Mouse (Mus musculus): ENCODE results near the gene Ppt2. TPM values are rescaled to one million over a fixed set of nuclear protein-coding genes. Genes with fewer than 3 reads are reported as not detected.

The Ppt2 gene
- polyA plus RNA-seq, 1 experiment from 2014 or later, result 27.3 TPM

GRCm38 (mm10) chr17:34589681-34590101 is 38.6 kb downstream of the Ppt2 start, which contains the start of gene Gpsm3:
Gene Gpsm3, plus strand, starts transcription at chr17:34589806.
- WGBS, result 30% methylated on average over 7 of the region's 7 CpGs
- ATAC-seq (replicated peaks; ENCODE audit: extremely low read depth, insufficient read depth, low FRiP score), result no peak
- no peaks in the 10 kb centered on the region for H3K9me3 ChIP-seq (replicated peaks; ENCODE audit: control insufficient read depth, low read length)
- peaks cover 49% of the 10 kb centered on the region for H3K4me1 ChIP-seq (ENCODE audit: control insufficient read depth, insufficient read depth, low read length)
- H3K27me3 ChIP-seq (ENCODE audit: control insufficient read depth, insufficient read depth, low read length), result no peaks in the 10 kb centered on the region
- peak within 1 kb of the TSS; percentile 88 for H3K27ac ChIP-seq (ENCODE audit: low read length)
- peak within 1 kb of the TSS; percentile 79 for H3K9ac ChIP-seq (ENCODE audit: low read length)
- peak within 1 kb of the TSS; percentile 100 for H3K4me2 ChIP-seq (ENCODE audit: low read depth, low read length)
- H3K36me3 ChIP-seq (ENCODE audit: control insufficient read depth, insufficient read depth), result 0 out of 2 replicates have a peak, but pooled peaks cover 3% of the 10 kb centered on the region
- H3K4me3 ChIP-seq (ENCODE audit: low read length), result peak within 1 kb of the TSS; percentile 87

GRCm38 (mm10) chr17:34589206-34589605 is 39.1 kb downstream of the Ppt2 start:
- Histone ChIP-seq H3K4me3 (ENCODE audit: low read length) (peak overlapping the region; percentile 87), H3K4me1 (ENCODE audit: control insufficient read depth, insufficient read depth, low read length) (peaks cover 47% of the 10 kb centered on the region), H3K9ac (ENCODE audit: low read length) (no peak overlapping the region)

DNA sequence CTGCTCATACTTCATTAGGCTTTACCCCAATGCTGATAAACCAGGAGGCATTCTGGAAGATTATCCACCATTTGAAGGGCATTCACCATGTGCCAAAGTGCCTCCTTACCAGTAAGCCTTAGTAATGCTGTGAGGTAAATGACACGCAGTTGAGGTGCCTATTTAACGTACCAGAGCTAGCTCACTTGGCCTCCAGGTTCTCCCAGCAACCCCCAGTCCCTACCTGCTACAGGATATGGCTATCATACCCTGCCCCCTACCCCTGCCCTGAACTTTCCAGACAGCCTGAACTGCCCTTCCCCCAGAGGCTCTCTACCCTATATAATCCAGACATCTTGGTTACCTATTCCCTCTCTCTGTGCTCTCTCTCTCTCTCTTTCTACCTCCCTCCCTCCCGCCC is 39.5 kb downstream of the Ppt2 start:
- Histone ChIP-seq H3K4me1 (ENCODE audit: control insufficient read depth, insufficient read depth, low read length) (peaks cover 42% of the 10 kb centered on the region), H3K9ac (ENCODE audit: low read length) (no peak overlapping the region), H3K4me2 (ENCODE audit: low read depth, low read length) (peak overlapping the region; percentile 100), H3K4me3 (ENCODE audit: low read length) (no peak overlapping the region), H3K9me3 (replicated peaks; ENCODE audit: control insufficient read depth, low read length) (no peaks in the 10 kb centered on the region), H3K36me3 (ENCODE audit: control insufficient read depth, insufficient read depth) (no peaks in the 10 kb centered on the region), H3K27ac (ENCODE audit: low read length) (peak overlapping the region; percentile 58), H3K27me3 (ENCODE audit: control insufficient read depth, insufficient read depth, low read length) (no peaks in the 10 kb centered on the region)
- WGBS, result 74% methylated on average over 3 of the region's 3 CpGs
- no peak for ATAC-seq (replicated peaks; ENCODE audit: extremely low read depth, insufficient read depth, low FRiP score)

More at GRCm38 (mm10) chr17:34589206-34589605, 39.1 kb downstream of the Ppt2 start:
- no peak for ATAC-seq (replicated peaks; ENCODE audit: extremely low read depth, insufficient read depth, low FRiP score)
- H3K9me3 ChIP-seq (replicated peaks; ENCODE audit: control insufficient read depth, low read length), result no peaks in the 10 kb centered on the region
- no peaks in the 10 kb centered on the region for H3K36me3 ChIP-seq (ENCODE audit: control insufficient read depth, insufficient read depth)
- peak overlapping the region; percentile 100 for H3K4me2 ChIP-seq (ENCODE audit: low read depth, low read length)
- peak overlapping the region; percentile 88 for H3K27ac ChIP-seq (ENCODE audit: low read length)
- no peaks in the 10 kb centered on the region for H3K27me3 ChIP-seq (ENCODE audit: control insufficient read depth, insufficient read depth, low read length)
- 38% methylated on average over 7 of the region's 7 CpGs for WGBS

- Histone ChIP-seq H3K9ac (ENCODE audit: low read length) (peak overlapping the region; percentile 95), H3K9me3 (replicated peaks; ENCODE audit: control insufficient read depth, low read length) (no peaks in the 10 kb centered on the region), H3K36me3 (ENCODE audit: control insufficient read depth, insufficient read depth) (no peaks in the 10 kb centered on the region), H3K27me3 (ENCODE audit: control insufficient read depth, insufficient read depth, low read length) (no peaks in the 10 kb centered on the region), H3K4me2 (ENCODE audit: low read depth, low read length) (peak overlapping the region; percentile 100), H3K27ac (ENCODE audit: low read length) (peak overlapping the region; percentile 86), H3K4me1 (ENCODE audit: control insufficient read depth, insufficient read depth, low read length) (peaks cover 37% of the 10 kb centered on the region), H3K4me3 (ENCODE audit: low read length) (peak overlapping the region; percentile 59)
- no peak for ATAC-seq (replicated peaks; ENCODE audit: extremely low read depth, insufficient read depth, low FRiP score)
- 2% methylated on average over 19 of the region's 19 CpGs for WGBS
These were observed 40.5 kb downstream of the Ppt2 start for GRCm38 (mm10) chr17:34587814-34588213.

- Histone ChIP-seq H3K9ac (ENCODE audit: low read length) (peak overlapping the region; percentile 95), H3K4me1 (ENCODE audit: control insufficient read depth, insufficient read depth, low read length) (peaks cover 37% of the 10 kb centered on the region), H3K9me3 (replicated peaks; ENCODE audit: control insufficient read depth, low read length) (no peaks in the 10 kb centered on the region), H3K4me2 (ENCODE audit: low read depth, low read length) (peak overlapping the region; percentile 100), H3K36me3 (ENCODE audit: control insufficient read depth, insufficient read depth) (no peaks in the 10 kb centered on the region), H3K4me3 (ENCODE audit: low read length) (peak overlapping the region; percentile 59), H3K27ac (ENCODE audit: low read length) (peak overlapping the region; percentile 86), H3K27me3 (ENCODE audit: control insufficient read depth, insufficient read depth, low read length) (no peaks in the 10 kb centered on the region)
- peak; percentile 83 for ATAC-seq (replicated peaks; ENCODE audit: extremely low read depth, insufficient read depth, low FRiP score)
- 0% methylated on average over 48 of the region's 50 CpGs for whole genome bisulfite sequencing
These were observed 40.9 kb downstream of the Ppt2 start for GRCm38 (mm10) chr17:34587423-34587811.

- Histone ChIP-seq H3K27ac (ENCODE audit: low read length) (peak overlapping the region; percentile 86), H3K9me3 (replicated peaks; ENCODE audit: control insufficient read depth, low read length) (no peaks in the 10 kb centered on the region), H3K4me1 (ENCODE audit: control insufficient read depth, insufficient read depth, low read length) (peaks cover 37% of the 10 kb centered on the region), H3K9ac (ENCODE audit: low read length) (peak overlapping the region; percentile 95), H3K4me2 (ENCODE audit: low read depth, low read length) (peak overlapping the region; percentile 100), H3K4me3 (ENCODE audit: low read length) (peak overlapping the region; percentile 59), H3K27me3 (ENCODE audit: control insufficient read depth, insufficient read depth, low read length) (no peaks in the 10 kb centered on the region), H3K36me3 (ENCODE audit: control insufficient read depth, insufficient read depth) (no peaks in the 10 kb centered on the region)
- peak; percentile 80 for ATAC-seq (replicated peaks; ENCODE audit: extremely low read depth, insufficient read depth, low FRiP score)
- WGBS, result under 1% methylated on average over 38 of the region's 38 CpGs
These were observed 41.4 kb downstream of the Ppt2 start for GRCm38 (mm10) chr17:34586796-34587422.

DNA sequence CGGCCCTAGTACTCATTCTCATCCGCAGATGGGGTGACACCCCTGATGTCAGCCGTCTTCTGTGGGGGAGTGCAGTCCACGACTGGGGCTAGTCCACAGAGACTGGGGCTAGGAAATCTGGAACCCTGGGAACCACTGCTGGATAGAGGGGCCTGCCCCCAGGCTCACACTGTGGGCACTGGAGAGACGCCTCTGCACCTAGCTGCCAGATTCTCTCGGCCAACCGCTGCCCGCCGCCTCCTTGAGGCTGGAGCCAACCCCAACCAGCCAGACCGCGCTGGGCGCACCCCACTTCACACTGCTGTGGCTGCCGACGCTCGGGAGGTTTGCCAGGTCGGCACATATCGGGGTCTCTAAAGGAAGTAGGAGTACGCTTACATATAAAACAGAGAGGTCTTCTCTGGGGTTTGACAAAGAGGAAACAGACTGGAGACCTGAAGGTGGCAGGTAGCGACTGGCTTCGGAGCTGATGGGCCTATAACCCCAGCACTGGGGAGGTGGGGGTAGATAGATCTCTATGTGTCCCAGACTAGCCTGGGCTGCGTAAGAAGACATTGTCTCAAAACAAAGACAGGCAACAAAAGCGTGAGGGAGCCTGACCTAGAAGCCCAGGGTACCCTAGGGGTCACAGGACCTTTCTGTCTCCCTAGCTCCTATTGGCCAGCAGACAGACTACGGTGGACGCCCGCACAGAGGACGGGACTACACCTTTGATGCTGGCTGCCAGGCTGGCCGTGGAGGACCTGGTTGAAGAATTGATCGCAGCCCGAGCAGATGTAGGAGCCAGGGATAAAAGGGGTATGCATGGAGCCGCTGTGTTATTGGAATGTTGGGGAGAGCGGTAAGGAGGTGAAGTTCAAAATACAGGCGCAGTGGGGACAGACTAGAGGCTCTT is 42.2 kb downstream of the Ppt2 start:
- peak overlapping the region; percentile 59 for H3K4me3 ChIP-seq (ENCODE audit: low read length)
- peak overlapping the region; percentile 86 for H3K27ac ChIP-seq (ENCODE audit: low read length)
- peak overlapping the region; percentile 95 for H3K9ac ChIP-seq (ENCODE audit: low read length)
- H3K9me3 ChIP-seq (replicated peaks; ENCODE audit: control insufficient read depth, low read length), result no peaks in the 10 kb centered on the region
- H3K36me3 ChIP-seq (ENCODE audit: control insufficient read depth, insufficient read depth), result no peaks in the 10 kb centered on the region
- peak overlapping the region; percentile 100 for H3K4me2 ChIP-seq (ENCODE audit: low read depth, low read length)
- WGBS, result 30% methylated on average over 32 of the region's 32 CpGs
- H3K4me1 ChIP-seq (ENCODE audit: control insufficient read depth, insufficient read depth, low read length), result peaks cover 32% of the 10 kb centered on the region
- no peaks in the 10 kb centered on the region for H3K27me3 ChIP-seq (ENCODE audit: control insufficient read depth, insufficient read depth, low read length)
- no peak; the same call in 1 of the 2 replicates for ATAC-seq (replicated peaks; ENCODE audit: extremely low read depth, insufficient read depth, low FRiP score)

DNA sequence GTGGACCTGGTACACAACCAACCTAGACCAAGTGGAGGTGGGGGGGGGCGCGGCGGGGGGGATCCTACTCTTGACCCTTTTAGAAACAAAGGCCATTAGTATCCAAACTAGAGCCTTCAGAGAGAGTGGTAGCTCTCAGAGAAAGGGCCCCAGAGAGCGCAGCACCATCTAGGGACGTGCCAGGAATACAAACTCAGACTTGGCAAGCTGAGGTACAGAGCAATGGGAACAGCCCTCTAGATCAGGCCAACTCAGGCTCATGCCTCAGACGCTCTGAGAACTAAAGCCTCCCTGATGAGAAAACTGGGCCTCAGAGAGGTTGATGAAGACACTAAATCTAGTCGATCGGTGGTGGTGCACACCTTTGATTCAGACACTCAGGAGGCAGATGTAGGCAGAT is 43.2 kb downstream of the Ppt2 start:
- Histone ChIP-seq H3K4me1 (ENCODE audit: control insufficient read depth, insufficient read depth, low read length) (peaks cover 25% of the 10 kb centered on the region), H3K4me2 (ENCODE audit: low read depth, low read length) (no peak overlapping the region), H3K9ac (ENCODE audit: low read length) (no peak overlapping the region), H3K4me3 (ENCODE audit: low read length) (no peak overlapping the region), H3K36me3 (ENCODE audit: control insufficient read depth, insufficient read depth) (no peaks in the 10 kb centered on the region), H3K27me3 (ENCODE audit: control insufficient read depth, insufficient read depth, low read length) (no peaks in the 10 kb centered on the region), H3K27ac (ENCODE audit: low read length) (no peak overlapping the region), H3K9me3 (replicated peaks; ENCODE audit: control insufficient read depth, low read length) (no peaks in the 10 kb centered on the region)
- 81% methylated on average over 8 of the region's 8 CpGs for WGBS
- no peak for ATAC-seq (replicated peaks; ENCODE audit: extremely low read depth, insufficient read depth, low FRiP score)

GRCm38 (mm10) chr17:34583819-34584218 is 44.5 kb downstream of the Ppt2 start:
- Histone ChIP-seq H3K9ac (ENCODE audit: low read length) (no peak overlapping the region), H3K4me3 (ENCODE audit: low read length) (no peak overlapping the region), H3K27ac (ENCODE audit: low read length) (no peak overlapping the region), H3K4me1 (ENCODE audit: control insufficient read depth, insufficient read depth, low read length) (peaks cover 17% of the 10 kb centered on the region), H3K4me2 (ENCODE audit: low read depth, low read length) (no peak overlapping the region), H3K9me3 (replicated peaks; ENCODE audit: control insufficient read depth, low read length) (no peaks in the 10 kb centered on the region), H3K36me3 (ENCODE audit: control insufficient read depth, insufficient read depth) (no peaks in the 10 kb centered on the region), H3K27me3 (ENCODE audit: control insufficient read depth, insufficient read depth, low read length) (no peaks in the 10 kb centered on the region)
- ATAC-seq (replicated peaks; ENCODE audit: extremely low read depth, insufficient read depth, low FRiP score), result no peak
- 89% methylated on average over 8 of the region's 8 CpGs for WGBS

All from heart, embryonic 16.5 days (tissue).